Mouse (Mus musculus) olfactory bulb, adult 2 months (tissue): ENCODE measurements around the gene 4933427D14Rik.

Source experiments
- CTCF ChIP-seq: fragments of 200-500 bp; IDR thresholded peaks from 2 replicates; pipeline ENCODE4 v1.5.1; 2012; ENCODE audit warnings: low read depth, mild to moderate bottlenecking, low read length, moderate library complexity; ENCODE audit not compliant: insufficient read depth
- POLR2A ChIP-seq: fragments of 200-500 bp; IDR thresholded peaks from 2 replicates; pipeline ENCODE4 v1.6.1; 2012; ENCODE audit warnings: mild to moderate bottlenecking, low read depth, low read length, moderate library complexity; ENCODE audit not compliant: insufficient read depth

DNA sequence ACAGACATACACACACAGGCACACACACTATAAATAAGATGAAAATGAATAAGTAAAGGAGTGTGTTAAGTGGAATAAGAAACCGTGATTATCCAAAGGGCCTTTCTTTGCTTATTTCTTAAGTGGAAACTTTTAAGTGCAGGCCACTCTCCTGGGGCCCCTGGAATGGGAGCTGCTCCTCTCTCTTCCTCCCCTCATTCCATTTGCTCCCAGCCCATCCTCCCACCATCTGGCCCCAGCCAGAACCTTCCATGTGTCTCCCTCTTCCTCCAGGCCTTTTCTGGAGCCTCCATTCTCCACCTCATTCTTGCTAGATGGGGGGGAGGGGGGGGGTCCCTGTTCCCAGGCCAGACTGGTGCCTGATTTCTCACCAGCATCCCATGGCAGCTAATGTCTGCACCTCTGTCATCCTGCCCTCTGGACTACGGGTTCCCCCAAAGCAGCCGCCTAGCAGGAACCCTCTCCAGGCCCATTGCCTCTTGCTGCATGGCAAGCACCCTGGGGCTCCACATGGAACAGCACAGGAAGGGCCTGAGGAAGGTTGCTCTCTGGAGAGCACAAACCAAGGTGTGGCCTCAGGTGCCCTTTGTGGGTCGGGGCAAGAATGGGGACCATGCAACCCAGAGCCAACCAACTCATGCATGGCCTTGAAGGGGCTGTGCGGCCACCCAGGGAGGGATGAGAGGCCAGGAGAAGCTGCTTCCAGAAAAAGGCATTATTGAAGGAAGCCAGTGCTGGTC, 79.6 kb downstream of the 4933427D14Rik start:
- TF ChIP-seq CTCF (no peak), POLR2A (no peak)
